8 mouse cellular contexts compared by ENCODE assay signal in genomic region chr2:20649817-20650216, GRCm38 (mm10).
DNase-seq lines count a peak whose midpoint lies in the region; ATAC-seq and TF ChIP-seq lines count a peak whose summit lies in the region.

No protein-coding gene starts in this region.

- 0 out of 2 replicates have a peak, but pooled peaks cover under 1% of the 10 kb centered on the region for H3K4me1 ChIP-seq in forebrain, embryonic 14.5 days (ENCODE audit: control insufficient read depth, insufficient read depth, low read length)
- peaks cover 24% of the 10 kb centered on the region for H3K4me1 ChIP-seq in forebrain, embryonic 10.5 days

- TF ChIP-seq CTCF in left cerebral cortex, adult 2 months (IDR thresholded peaks at IDR 0.05) = no peak

- 32% methylated on average over 4 of the region's 4 CpGs for WGBS in forebrain, embryonic 14.5 days
- 51% methylated on average over 4 of the region's 4 CpGs for WGBS in forebrain, embryonic 10.5 days

- no peak overlapping the region for H3K4me2 ChIP-seq in forebrain, embryonic 14.5 days (ENCODE audit: low read length)

- no peak overlapping the region for H3K9ac ChIP-seq in forebrain, embryonic 14.5 days (ENCODE audit: low read length)

- H3K27ac ChIP-seq in forebrain, embryonic 14.5 days (ENCODE audit: low read depth, low read length) = no peak overlapping the region
- H3K27ac ChIP-seq in forebrain, embryonic 10.5 days = no peak overlapping the region
- H3K27ac ChIP-seq in left cerebral cortex, adult 2 months = peak overlapping the region; percentile 6; the same call in 1 of the 2 replicates

- no peak for ATAC-seq in forebrain, embryonic 14.5 days

- intact Hi-C loops in left cerebral cortex, adult 2 months (cut with DNase I) = no loop called here

- H3K9me3 ChIP-seq in forebrain, embryonic 14.5 days (replicated peaks; ENCODE audit: control insufficient read depth, low read length) = no peaks in the 10 kb centered on the region
- no peaks in the 10 kb centered on the region for H3K9me3 ChIP-seq in forebrain, embryonic 10.5 days

- peak; percentile 33 for DNase-seq in forebrain, embryonic 14.5 days (ENCODE audit: low spot score)
- no peak for DNase-seq in forebrain, embryonic 10.5 days (ENCODE audit: extremely low spot score, low spot score)
- DNase-seq in adrenal gland, postnatal 25 days = peak; percentile 50
- DNase-seq in kidney, adult 11 months = peak; percentile 80
- peak in 1 of 2 experiments; percentile 41 for DNase-seq in left cerebral cortex, adult 2 months (ENCODE audit: extremely low spot score in 1 of 2, low spot score in 2 of 2)
- DNase-seq in right cerebral cortex, postnatal 10 days (ENCODE audit: low spot score in 2 of 2) = peak; percentile 60 to 71
- DNase-seq in natural killer cell, adult 2 months (ENCODE audit: low spot score in 2 of 2) = no peak
- DNase-seq in ovary, postnatal 14 days (ENCODE audit: low spot score) = no peak

- no peaks in the 10 kb centered on the region for H3K27me3 ChIP-seq in forebrain, embryonic 14.5 days (replicated peaks; ENCODE audit: control insufficient read depth, insufficient read depth, low read length)
- no peaks in the 10 kb centered on the region for H3K27me3 ChIP-seq in forebrain, embryonic 10.5 days (ENCODE audit: poor library complexity, severe bottlenecking)

- no peaks in the 10 kb centered on the region for H3K36me3 ChIP-seq in forebrain, embryonic 14.5 days (ENCODE audit: control insufficient read depth, insufficient read depth, low read length)
- H3K36me3 ChIP-seq in forebrain, embryonic 10.5 days (replicated peaks) = no peaks in the 10 kb centered on the region

- no peak overlapping the region for H3K4me3 ChIP-seq in forebrain, embryonic 14.5 days (ENCODE audit: low read depth, low read length)
- H3K4me3 ChIP-seq in forebrain, embryonic 10.5 days = no peak overlapping the region
- no peak overlapping the region for H3K4me3 ChIP-seq in left cerebral cortex, adult 2 months

Comparison
In these comparisons a context has a peak if more than half of its experiments do, and no peak if none do; other contexts are left out.
1. DNase-seq: peak in forebrain, embryonic 14.5 days (single experiment), adrenal gland, postnatal 25 days (single experiment), kidney, adult 11 months (single experiment) and right cerebral cortex, postnatal 10 days (2 of 2); none in forebrain, embryonic 10.5 days (single experiment), natural killer cell, adult 2 months (0 of 2) and ovary, postnatal 14 days (single experiment).